Mouse (Mus musculus) spleen, postnatal 14 days (tissue): Measurements from ENCODE around the gene Sstr5.

Source experiments
- DNase-seq, 2 experiments: peaks; one replicate each; pipeline ENCODE4 v3.0.0; 2021 to 2022; ENCODE audit warnings: low spot score in 2 of 2

The Sstr5 gene

GRCm38 (mm10) chr17:25474330-25475077 is 22.6 kb downstream of the Sstr5 start:
- peak in 1 of 2 experiments; percentile 56 for DNase-seq

DNA sequence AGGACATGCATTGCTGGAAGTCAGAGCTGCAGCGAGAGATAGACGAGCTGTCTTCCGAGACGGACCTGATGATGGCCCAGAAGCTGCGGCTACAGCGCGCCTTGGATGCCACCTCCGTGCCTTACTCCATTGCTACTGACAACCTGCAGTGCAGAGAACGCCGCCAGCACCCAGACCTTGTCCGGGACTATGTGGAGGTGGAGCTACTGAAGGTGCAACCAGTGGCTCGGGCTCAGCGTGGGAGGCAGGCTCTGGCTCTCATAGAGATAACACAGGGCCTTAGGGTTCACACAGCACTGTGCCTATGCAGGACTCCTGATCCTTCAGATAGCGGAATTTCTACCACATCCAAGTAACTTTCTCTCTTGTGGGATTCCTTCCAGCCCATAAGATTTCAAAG is 25.0 kb downstream of the Sstr5 start:
- no peak for DNase-seq

DNA sequence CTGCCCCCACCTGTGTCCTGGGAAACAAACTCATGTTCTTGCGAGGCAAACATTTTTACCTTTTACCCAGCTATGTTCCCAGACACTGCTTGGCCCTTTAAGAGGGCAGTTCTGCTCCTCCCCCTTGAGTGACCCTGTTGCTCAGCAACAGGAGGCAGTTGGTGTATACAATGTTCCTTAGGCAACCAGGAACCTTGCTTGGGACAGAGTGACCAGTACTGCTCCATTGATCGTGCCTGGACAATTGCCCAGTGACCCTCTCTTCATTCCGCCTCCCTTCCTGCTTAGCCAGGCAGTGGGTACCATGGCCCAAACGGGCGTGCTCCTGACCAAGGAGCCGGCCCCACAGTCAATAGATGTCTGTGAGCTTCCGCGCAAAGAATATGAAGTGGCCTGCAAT is 25.7 kb downstream of the Sstr5 start:
- no peak for DNase-seq

- DNase-seq: peak in 1 of 2 experiments; percentile 36
Observed at GRCm38 (mm10) chr17:25469798-25470197, 27.3 kb downstream of the Sstr5 start.

GRCm38 (mm10) chr17:25468301-25468700 is 28.8 kb downstream of the Sstr5 start:
- DNase-seq: no peak

GRCm38 (mm10) chr17:25467781-25468180 is 29.3 kb downstream of the Sstr5 start:
- no peak for DNase-seq

GRCm38 (mm10) chr17:25466257-25466656 is 30.8 kb downstream of the Sstr5 start:
- DNase-seq: no peak

GRCm38 (mm10) chr17:25464091-25464490 is 33.0 kb downstream of the Sstr5 start:
- DNase-seq: no peak

GRCm38 (mm10) chr17:25463326-25463945 is 33.7 kb downstream of the Sstr5 start:
- no peak for DNase-seq

GRCm38 (mm10) chr17:25462236-25462875 is 34.7 kb downstream of the Sstr5 start:
- no peak for DNase-seq

DNA sequence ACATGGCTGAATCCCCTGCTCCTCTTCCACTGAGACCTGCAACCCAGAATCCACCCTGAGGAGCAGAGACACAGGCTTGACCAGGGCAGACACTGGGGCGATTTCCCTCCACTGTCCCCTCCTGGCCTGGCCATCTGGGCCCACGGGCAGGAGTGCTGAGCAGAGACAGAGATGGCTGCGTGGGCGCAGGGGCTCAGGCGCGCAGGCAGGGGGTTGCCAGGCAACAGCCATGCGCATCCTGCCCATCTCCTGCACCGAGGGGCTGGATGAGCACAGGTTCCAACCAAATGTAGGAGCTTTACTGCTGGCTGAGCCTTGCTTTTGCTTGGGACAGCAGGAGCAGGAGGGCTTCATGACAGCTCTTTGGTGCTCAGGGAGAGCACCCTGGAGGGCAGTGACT is 40.5 kb downstream of the Sstr5 start:
- no peak for DNase-seq

DNA sequence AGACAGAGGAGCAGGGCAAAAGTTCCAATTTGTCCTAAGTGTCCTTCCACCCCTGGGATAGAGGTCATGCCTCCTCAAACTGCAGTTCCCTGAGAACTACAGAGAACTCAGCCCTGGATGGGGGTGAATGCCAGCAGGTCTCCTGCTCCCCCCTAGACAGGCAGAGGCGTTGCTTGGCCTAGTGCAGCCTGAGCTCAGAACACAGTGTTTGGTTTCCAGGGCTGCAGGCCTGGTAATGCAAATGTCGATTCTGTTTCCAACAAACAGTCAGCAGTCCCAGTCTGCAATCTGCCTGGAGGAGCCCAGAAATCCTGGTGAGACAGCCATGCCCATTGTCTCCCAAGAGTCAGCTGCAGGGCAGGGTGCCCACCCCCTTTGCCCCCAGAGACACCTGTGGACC is 42.8 kb downstream of the Sstr5 start, which contains the start of gene Tekt4:
TSS of gene Tekt4 (plus strand) at position 344 of the 400 bp plus-strand sequence.
- DNase-seq: no peak

DNA sequence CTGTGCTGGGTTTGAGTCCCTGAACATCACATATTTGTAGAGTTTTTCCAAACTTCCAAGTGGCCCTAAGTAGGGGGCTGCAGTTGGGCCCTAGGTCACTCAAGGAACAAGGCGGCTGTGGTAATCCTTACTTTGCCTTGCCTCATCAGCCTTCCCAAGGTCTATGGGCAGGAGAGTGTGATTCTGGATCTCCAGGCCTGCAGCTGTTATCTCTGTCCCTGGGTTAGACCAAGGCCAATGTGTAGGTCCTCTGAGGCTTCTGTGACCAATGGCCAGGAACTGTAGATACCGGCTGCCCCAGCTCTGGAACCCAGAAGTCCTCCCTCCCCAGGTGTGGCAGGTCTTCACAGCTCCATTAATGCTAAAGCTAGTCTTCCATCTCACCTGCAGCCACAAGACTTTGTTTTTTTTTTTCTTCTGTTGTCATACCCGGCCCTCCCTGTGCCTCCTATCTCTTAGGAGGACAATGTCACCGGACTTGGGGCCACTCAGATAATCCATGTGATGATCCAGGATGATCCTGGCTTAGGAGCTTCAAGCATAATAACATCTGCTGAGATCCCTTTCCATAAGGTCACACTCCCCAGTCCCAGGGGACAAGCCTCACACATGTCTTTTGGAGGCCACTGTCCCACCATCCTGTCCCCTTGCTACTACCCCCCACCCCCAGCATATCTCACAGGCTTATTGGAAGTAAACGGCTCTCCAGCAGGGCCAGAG is 44.7 kb downstream of the Sstr5 start:
- no peak for DNase-seq

GRCm38 (mm10) chr17:25450329-25450728 is 46.8 kb downstream of the Sstr5 start:
- no peak for DNase-seq

GRCm38 (mm10) chr17:25447865-25448264 is 49.2 kb downstream of the Sstr5 start:
- DNase-seq: no peak

DNA sequence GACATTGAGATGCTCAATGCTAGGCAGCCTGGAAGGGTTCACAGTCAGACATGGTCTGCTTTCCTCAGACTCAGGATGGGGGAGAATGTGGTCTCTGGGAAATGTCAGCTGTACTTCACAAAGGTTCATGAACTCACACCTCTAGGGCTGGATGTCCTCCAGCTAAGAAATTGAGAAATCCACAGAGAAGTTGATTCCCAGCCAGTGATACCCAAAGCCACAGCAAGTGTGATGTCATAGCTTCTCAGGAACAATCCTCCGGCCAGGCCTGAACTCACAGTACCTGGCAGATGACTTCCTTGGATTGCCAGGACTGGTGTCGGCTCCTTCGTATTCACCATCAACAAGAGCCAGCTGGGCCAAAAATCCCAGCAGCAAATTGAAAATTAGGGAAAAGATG is 51.2 kb downstream of the Sstr5 start:
- no peak for DNase-seq

GRCm38 (mm10) chr17:25445074-25445473 is 52.0 kb downstream of the Sstr5 start:
- no peak for DNase-seq

- DNase-seq: no peak
Observed at GRCm38 (mm10) chr17:25442889-25443288, 54.2 kb downstream of the Sstr5 start.

- DNase-seq: no peak
Observed at GRCm38 (mm10) chr17:25441417-25441816, 55.7 kb downstream of the Sstr5 start.
